Mouse (Mus musculus) lung, postnatal 25 days (tissue): ENCODE results near the gene Sv2b.

Experiments
- DNase-seq: peaks from one replicate; pipeline ENCODE4 v3.0.0; 2022; ENCODE audit warnings: low spot score

Gene Sv2b

DNA sequence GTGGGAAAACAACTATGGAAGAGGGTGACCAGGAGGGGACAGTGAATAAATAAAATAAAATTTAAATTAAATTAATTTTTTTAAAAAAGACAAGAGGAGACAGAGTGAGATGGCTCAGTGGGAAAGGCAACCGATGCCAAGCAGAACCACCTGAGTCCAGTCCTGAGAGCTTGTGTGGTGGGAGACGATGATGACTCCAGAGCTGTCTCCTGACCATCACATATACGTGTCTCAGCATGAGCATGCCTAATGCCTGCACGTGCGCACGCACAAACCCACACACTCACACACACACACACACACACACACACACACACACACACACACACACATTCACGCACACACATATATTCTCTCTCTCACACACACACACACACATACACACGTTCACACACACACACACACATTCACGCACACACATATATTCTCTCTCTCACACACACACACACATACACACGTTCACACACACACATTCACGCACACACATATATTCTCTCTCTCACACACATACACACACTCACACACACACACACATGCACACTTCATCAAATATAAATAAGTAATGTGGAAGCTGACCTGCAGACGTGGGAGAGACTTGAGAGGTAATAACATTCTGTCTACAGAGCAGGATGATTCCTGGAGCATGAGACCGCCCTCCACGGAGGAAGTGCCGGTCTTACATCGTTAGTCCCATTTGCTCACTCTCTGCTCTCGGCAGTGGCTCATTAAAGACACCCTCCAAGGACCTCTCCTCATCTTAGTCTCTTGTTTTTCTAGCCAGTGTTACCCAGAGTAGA is 206.3 kb downstream of the Sv2b start:
- DNase-seq: no peak

- no peak for DNase-seq
Measured at GRCm38 (mm10) chr7:75085473-75085872, 223.6 kb downstream of the Sv2b start.

GRCm38 (mm10) chr7:75080163-75080562 is 228.9 kb downstream of the Sv2b start:
- DNase-seq: no peak

- no peak for DNase-seq
Measured at GRCm38 (mm10) chr7:75077560-75078208, 231.4 kb downstream of the Sv2b start.
